Mouse (Mus musculus) embryonic fibroblast, embryonic 13.5 days (primary cell): ENCODE results near the gene Lgr4. TPM values are rescaled to one million over a fixed set of nuclear protein-coding genes. Genes with fewer than 3 reads are reported as not detected.

Source experiments
- H3K27ac ChIP-seq: 2 replicates; pipeline ENCODE4 v1.5.1; 2012; ENCODE audit warnings: low read length, control low read depth, inconsistent platforms; ENCODE audit not compliant: insufficient read depth
- H3K4me1 ChIP-seq: 2 replicates; pipeline ENCODE4 v1.6.1; 2011; ENCODE audit warnings: low read length; ENCODE audit not compliant: control insufficient read depth, insufficient read depth
- H3K4me3 ChIP-seq: 2 replicates; pipeline ENCODE4 v1.5.1; 2011; ENCODE audit warnings: mild to moderate bottlenecking, control low read depth, low read length; ENCODE audit not compliant: insufficient read depth
- CTCF ChIP-seq: IDR thresholded peaks from 2 replicates; pipeline ENCODE4 v1.5.1; 2011; ENCODE audit warnings: mild to moderate bottlenecking, control low read depth, low read length, moderate library complexity, borderline replicate concordance; ENCODE audit not compliant: insufficient read depth
- POLR2A ChIP-seq: IDR thresholded peaks from 2 replicates; pipeline ENCODE4 v1.6.1; 2011; ENCODE audit warnings: low read depth, mild to moderate bottlenecking, control low read depth, low read length, moderate library complexity
- polyA plus RNA-seq: library from polyadenylated mRNA; stranded (reverse); fragments of >200 nt; gene quantifications from 2 replicates; pipeline ENCODE4 v1.2.4, GENCODE M21; 2011; ENCODE audit warnings: low read depth; ENCODE audit not compliant: missing spikeins, insufficient read length

Gene Lgr4
- polyA plus RNA-seq, 1 experiment = 40.3 TPM

- Histone ChIP-seq H3K4me1 (peaks cover 14% of the 10 kb centered on the region), H3K4me3 (no peak overlapping the region), H3K27ac (no peak overlapping the region)
- TF ChIP-seq POLR2A (no peak), CTCF (no peak)
Observed at GRCm38 (mm10) chr2:109955910-109956309, 38.5 kb downstream of the Lgr4 start.

DNA sequence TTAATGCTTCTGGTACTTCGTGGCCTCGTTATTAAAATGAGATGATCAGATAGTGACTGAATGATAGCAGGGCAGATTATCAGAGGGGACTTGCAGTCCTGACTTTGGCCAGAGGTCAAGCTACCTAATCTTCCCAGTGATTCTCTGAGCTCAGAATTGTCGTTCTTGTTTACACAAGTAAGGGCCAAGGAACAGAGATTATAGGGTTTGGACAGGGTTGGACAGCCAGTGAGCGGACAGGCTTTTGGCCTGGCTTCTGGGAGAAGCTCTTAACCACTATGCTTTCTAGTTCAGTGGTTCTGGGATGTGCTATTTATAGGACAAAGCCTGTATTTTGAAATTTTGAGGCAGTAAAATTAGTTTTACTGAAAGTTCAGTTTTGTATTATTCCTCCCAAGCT lies 39.3 kb downstream of the Lgr4 start:
- Histone ChIP-seq H3K4me1 (peaks cover 16% of the 10 kb centered on the region), H3K4me3 (no peak overlapping the region), H3K27ac (no peak overlapping the region)
- TF ChIP-seq CTCF (no peak), POLR2A (no peak)

GRCm38 (mm10) chr2:109958692-109959406 lies 41.4 kb downstream of the Lgr4 start:
- TF ChIP-seq POLR2A (no peak), CTCF (no peak)
- H3K4me1 ChIP-seq = peaks cover 16% of the 10 kb centered on the region
- no peak overlapping the region for H3K4me3 ChIP-seq
- H3K27ac ChIP-seq = no peak overlapping the region

- TF ChIP-seq POLR2A = no peak
- TF ChIP-seq CTCF = no peak
- Histone ChIP-seq H3K27ac (peak overlapping the region; percentile 23), H3K4me3 (no peak overlapping the region), H3K4me1 (peaks cover 13% of the 10 kb centered on the region)
Observed at GRCm38 (mm10) chr2:109959407-109960075, 42.1 kb downstream of the Lgr4 start.

DNA sequence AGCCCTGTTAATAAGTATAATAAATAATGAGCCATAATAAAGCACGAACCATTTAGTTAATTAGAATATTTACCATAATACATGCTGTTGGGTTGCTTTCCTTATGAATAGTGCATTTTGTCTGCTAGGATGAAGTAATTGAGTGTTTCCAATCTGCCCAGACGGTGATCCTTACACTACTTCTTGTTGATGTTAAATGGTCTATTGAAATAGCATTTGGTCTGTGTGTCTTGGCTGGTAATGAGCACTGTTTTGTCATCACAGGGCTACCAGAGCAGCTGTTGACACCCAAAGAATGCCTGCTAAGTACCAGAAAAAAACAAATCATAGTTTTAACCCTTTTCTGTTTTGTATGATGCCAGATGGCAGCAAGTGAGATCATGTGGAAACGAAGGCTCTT lies 42.8 kb downstream of the Lgr4 start:
- no peak overlapping the region for H3K27ac ChIP-seq
- H3K4me3 ChIP-seq = no peak overlapping the region
- no peak for TF ChIP-seq POLR2A
- no peak for TF ChIP-seq CTCF
- peaks cover 9% of the 10 kb centered on the region for H3K4me1 ChIP-seq

GRCm38 (mm10) chr2:109961174-109961573 lies 43.7 kb downstream of the Lgr4 start:
- H3K27ac ChIP-seq = no peak overlapping the region; the same call in 1 of the 2 replicates
- TF ChIP-seq POLR2A (no peak), CTCF (no peak)
- H3K4me1 ChIP-seq = peaks cover 7% of the 10 kb centered on the region

DNA sequence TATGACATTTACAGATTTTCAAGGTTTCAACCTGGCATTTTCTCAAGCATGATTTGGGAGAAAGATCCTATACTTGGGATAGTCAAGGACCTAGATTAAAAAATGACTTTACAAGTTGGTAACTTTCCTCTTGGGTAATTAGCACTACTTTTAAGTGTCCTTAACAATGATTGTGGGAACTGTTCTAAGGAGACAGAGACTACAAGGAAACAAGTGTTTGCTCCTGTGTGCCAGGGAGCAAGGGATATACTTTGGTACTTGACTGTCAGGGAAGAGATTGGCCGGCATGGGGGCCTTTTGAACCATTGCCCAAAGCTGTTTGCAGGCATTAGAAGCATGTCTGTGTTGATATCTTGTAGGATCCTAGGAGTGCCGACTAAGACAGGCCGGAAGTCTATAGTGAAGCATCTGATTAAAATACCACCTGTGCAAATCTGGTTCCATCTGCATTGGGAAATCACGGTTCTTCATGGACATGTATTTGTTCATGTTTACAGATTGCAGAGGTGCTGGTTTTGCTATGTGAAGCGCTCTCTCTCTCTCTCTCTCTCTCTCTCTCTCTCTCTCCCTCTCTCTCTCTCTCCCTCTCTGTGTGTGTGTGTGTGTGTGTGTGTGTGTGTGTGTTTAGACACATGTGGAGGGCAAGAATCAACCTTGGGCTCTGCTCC lies 46.3 kb downstream of the Lgr4 start:
- H3K4me1 ChIP-seq = peaks cover 5% of the 10 kb centered on the region
- H3K4me3 ChIP-seq = no peak overlapping the region
- TF ChIP-seq CTCF (no peak), POLR2A (no peak)
- no peak overlapping the region for H3K27ac ChIP-seq

More at GRCm38 (mm10) chr2:109961174-109961573, 43.7 kb downstream of the Lgr4 start:
- no peak overlapping the region for H3K4me3 ChIP-seq

DNA sequence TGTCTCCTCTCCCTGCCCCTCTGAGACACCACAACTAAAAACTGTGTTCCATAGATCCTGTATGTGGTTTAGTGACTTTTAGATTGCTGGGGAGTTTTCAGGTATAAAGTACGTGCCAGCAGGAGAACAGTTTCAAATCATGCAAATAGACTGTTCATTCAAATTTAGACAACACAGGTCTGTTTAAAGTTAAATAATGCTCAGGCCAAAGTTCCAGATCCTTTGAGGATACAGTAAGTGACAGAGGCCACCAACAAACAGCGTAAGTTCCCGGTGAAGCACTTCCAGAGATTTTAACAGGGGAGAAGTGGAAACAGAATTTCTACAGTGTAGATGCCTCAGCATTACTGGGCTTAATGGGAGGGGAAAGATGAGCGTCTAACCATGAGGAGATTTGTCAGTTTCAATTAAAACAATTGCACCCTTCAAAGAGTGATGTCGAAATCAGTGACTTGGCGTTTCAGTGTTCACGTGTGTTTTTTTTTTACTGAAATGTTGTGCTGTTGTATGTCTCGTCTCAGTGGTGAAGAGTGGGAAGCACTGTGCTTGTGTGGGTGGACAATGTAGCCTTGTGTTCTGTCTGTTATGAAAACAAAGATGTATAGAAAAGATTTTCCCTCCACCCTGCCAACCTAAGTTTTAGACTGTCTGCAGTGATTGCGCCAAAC lies 48.4 kb downstream of the Lgr4 start:
- no peak overlapping the region for H3K4me3 ChIP-seq
- no peak overlapping the region for H3K27ac ChIP-seq
- TF ChIP-seq POLR2A (no peak), CTCF (no peak)
- H3K4me1 ChIP-seq = peaks cover 2% of the 10 kb centered on the region

GRCm38 (mm10) chr2:109966863-109967262 lies 49.4 kb downstream of the Lgr4 start:
- H3K4me3 ChIP-seq = no peak overlapping the region
- H3K4me1 ChIP-seq = no peaks in the 10 kb centered on the region; the same call in 1 of the 2 replicates
- TF ChIP-seq POLR2A = no peak
- TF ChIP-seq CTCF = no peak
- H3K27ac ChIP-seq = no peak overlapping the region

GRCm38 (mm10) chr2:109969381-109969780 lies 51.9 kb downstream of the Lgr4 start:
- H3K4me3 ChIP-seq = no peak overlapping the region
- H3K27ac ChIP-seq = no peak overlapping the region
- H3K4me1 ChIP-seq = no peaks in the 10 kb centered on the region; the same call in 1 of the 2 replicates
- no peak for TF ChIP-seq CTCF
- TF ChIP-seq POLR2A = no peak
